Mouse (Mus musculus) forebrain, postnatal 0 days (tissue): ENCODE measurements around the gene Aldh16a1. TPM values are rescaled to one million over a fixed set of nuclear protein-coding genes. Genes with fewer than 3 reads are reported as not detected.
"Not testable (repeated sequence)": the region's sequence is repeated elsewhere in the genome, so short reads cannot be mapped to it uniquely, and the experiment has no call there.

Experiments used
- ATAC-seq: fragments of 200-750 bp; cut with Nextera tagmentation; 2 replicates; pipeline ENCODE4 v1.8.0; 2017; ENCODE audit warnings: mild to moderate bottlenecking, moderate library complexity
- DNase-seq: peaks from one replicate; pipeline ENCODE4 v3.0.0-alpha.2; 2015
- H3K27ac ChIP-seq: fragments of 300-500 bp; sonication (generic); 2 replicates; pipeline ENCODE4 v1.5.1; 2014; ENCODE audit warnings: low read depth, mild to moderate bottlenecking, antibody characterized with exemption, low read length, moderate library complexity, mixed read lengths
- H3K27me3 ChIP-seq: fragments of 300-500 bp; sonication (generic); 2 replicates; pipeline ENCODE4 v1.6.1; 2014; ENCODE audit warnings: mild to moderate bottlenecking, low read length, mixed read lengths; ENCODE audit not compliant: insufficient read depth
- H3K36me3 ChIP-seq: fragments of 300-500 bp; sonication (generic); 2 replicates; pipeline ENCODE4 v1.6.1; 2014; ENCODE audit warnings: mild to moderate bottlenecking, moderate library complexity; ENCODE audit not compliant: insufficient read depth
- H3K4me1 ChIP-seq: fragments of 300-500 bp; sonication (generic); 2 replicates; pipeline ENCODE4 v1.6.1; 2014; ENCODE audit warnings: antibody characterized with exemption; ENCODE audit not compliant: insufficient read depth
- H3K4me2 ChIP-seq: fragments of 300-500 bp; sonication (generic); 2 replicates; pipeline ENCODE4 v1.6.1; 2014; ENCODE audit warnings: low read depth, mild to moderate bottlenecking, moderate library complexity
- H3K4me3 ChIP-seq: fragments of 300-500 bp; sonication (generic); 2 replicates; pipeline ENCODE4 v1.5.1; 2014; ENCODE audit warnings: low read depth, low read length, mixed read lengths
- H3K9ac ChIP-seq: fragments of 300-500 bp; sonication (generic); 2 replicates; pipeline ENCODE4 v1.6.1; 2014; ENCODE audit warnings: mild to moderate bottlenecking
- H3K9me3 ChIP-seq: fragments of 300-500 bp; sonication (generic); 2 replicates; pipeline ENCODE4 v1.6.1; 2016; ENCODE audit warnings: low read length
- CTCF ChIP-seq: sonication (generic); IDR thresholded peaks from 2 replicates; pipeline ENCODE4 v1.5.1; 2016; ENCODE audit warnings: antibody characterized with exemption, control low read depth, low read depth
- WGBS: fragments of 180-500 bp; shearing (Covaris S2); extraction: QIAGEN DNeasy Blood & Tissue Kit; methylation state at CpG from one replicate; pipeline ENCODE4 v1.1.7; 2014; 5-methylcytosine and 5-hydroxymethylcytosine counted together
- polyA plus RNA-seq: library from polyadenylated mRNA; unstranded; fragments of >200 nt; fragmentation: Nextera tagmentation; extraction: Ambion mirVana; gene quantifications from 2 replicates; pipeline ENCODE4 v1.2.1, GENCODE M21; 2015
- total RNA-seq: library from RNA; depleted of rRNA; stranded (reverse); fragments of >200 nt; gene quantifications from 2 replicates; pipeline ENCODE4 v1.2.3, GENCODE M21; 2014

The Aldh16a1 gene
- total and polyA plus RNA-seq, 2 experiments from 2014 or later: 13.3 to 14.2 TPM

DNA sequence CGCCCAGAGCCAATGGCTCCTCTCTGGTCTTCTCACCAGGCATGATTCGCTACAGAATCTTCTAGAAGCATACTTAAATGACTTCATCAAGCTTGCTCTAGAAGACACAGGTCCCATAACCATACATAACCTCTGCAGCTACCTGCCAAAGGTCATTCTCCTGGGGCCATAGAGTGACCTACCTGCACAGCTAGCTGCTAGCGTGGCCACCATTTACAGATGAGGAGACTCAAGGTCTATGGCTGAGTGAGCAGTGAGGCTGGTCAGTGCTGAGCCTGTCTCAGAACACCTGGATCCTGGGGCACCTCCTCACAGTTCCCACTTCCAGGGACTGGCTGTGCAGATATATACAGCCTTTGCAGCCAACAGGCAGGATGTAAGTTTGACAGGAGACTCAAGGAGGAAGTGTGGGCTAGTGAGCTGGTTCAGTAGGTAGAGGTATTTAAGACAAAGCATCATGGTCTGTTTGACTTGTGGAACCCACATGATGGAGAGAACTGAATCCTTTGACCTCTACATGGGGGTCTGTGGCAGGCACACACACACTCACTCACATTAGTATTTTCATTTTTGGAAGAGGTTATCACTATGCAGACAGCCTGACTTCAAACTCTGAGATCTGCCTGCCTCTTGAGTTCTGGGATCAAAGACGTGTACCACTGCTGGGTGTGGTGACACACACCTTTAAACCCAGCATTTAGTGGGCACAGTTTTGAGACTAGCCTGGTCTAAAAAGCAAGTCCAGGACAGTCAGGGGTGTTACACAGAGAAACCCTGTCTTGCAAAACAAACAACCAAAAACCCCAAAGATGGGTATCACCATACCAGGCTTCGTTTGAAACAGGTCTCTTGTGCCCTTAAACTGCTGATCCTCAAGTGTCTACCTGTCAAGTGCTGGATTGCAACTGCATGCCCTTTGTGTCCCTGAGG is 34.3 kb downstream of the Aldh16a1 start:
- no peaks in the 10 kb centered on the region for H3K27me3 ChIP-seq
- H3K27ac ChIP-seq: no peak overlapping the region
- ATAC-seq (no peak), DNase-seq (no peak)
- no peaks in the 10 kb centered on the region for H3K9me3 ChIP-seq
- no peak overlapping the region for H3K4me2 ChIP-seq
- peaks cover 11% of the 10 kb centered on the region for H3K4me1 ChIP-seq
- peaks cover 53% of the 10 kb centered on the region for H3K36me3 ChIP-seq
- no peak overlapping the region for H3K4me3 ChIP-seq
- TF ChIP-seq CTCF: no peak
- no peak overlapping the region for H3K9ac ChIP-seq
- 78% methylated on average over 5 of the region's 5 CpGs for WGBS

DNA sequence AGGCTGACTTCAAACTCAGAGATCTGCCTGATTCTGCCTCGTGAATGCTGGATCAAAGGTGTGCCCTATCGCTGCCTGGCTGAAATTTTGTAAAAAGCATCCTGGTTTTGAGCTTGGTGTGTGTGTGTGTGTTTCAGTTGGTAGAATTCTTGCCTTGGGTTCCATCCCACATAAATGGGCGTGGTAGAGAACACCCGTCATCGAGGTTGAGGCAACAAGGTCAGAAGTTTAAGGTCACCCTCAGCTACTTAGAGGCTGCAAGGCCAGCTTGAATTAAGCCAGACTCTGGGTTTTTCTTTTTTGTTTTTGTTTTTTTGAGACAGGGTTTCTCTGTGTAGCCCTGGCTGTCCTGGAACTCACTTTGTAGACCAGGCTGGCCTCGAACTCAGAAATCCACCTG is 36.0 kb downstream of the Aldh16a1 start:
- H3K4me3 ChIP-seq: no peak overlapping the region
- H3K9me3 ChIP-seq: no peaks in the 10 kb centered on the region
- ATAC-seq (no peak), DNase-seq (no peak)
- no peak overlapping the region for H3K9ac ChIP-seq
- H3K4me2 ChIP-seq: no peak overlapping the region
- no peaks in the 10 kb centered on the region for H3K27me3 ChIP-seq
- H3K4me1 ChIP-seq: peaks cover 6% of the 10 kb centered on the region
- no peak overlapping the region for H3K27ac ChIP-seq
- 92% methylated on average over 6 of the region's 6 CpGs for WGBS
- no peak for TF ChIP-seq CTCF
- H3K36me3 ChIP-seq: peaks cover 50% of the 10 kb centered on the region

DNA sequence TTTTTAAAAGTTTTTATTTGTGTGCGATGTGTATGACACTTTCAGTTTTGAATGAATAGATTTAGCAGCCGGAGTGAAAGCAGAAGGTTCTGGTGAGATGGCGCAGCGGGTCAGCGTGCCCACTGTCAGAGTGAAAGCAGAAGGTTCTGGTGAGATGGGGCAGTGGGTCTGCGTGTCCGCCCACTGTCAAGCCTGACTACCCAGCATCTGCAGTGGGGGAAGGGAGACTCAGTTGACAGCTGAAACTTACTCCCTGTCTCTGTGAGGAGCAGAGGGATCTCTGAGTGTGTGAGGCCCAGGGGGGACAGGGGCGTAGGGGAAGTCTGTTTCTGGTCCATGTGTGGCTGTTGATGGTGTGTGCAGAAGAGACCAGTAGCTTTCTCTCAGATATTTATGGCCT is 36.8 kb downstream of the Aldh16a1 start:
- WGBS: 88% methylated on average over 8 of the region's 8 CpGs

DNA sequence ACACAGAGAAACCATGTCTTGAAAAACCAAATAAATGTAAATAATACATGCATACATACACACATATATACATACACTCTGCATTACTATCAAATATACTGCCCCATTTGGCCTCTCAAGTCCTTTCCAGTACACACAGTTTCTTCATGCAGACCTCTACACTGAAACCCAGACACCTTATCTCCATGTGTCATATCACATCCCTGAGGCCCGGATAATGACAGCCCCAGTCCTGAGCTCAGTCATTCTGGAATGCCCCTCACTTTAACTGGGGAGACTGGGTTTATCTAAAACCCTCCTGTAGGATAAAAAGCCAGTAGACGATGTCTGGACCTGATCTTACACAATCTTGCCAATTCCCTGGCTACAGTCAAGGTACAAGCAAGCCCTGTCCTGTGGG is 40.9 kb downstream of the Aldh16a1 start:
- no peaks in the 10 kb centered on the region for H3K9me3 ChIP-seq
- no peaks in the 10 kb centered on the region for H3K4me1 ChIP-seq
- H3K4me3 ChIP-seq: no peak overlapping the region
- no peaks in the 10 kb centered on the region for H3K27me3 ChIP-seq
- WGBS: 89% methylated on average over 2 of the region's 2 CpGs
- no peak overlapping the region for H3K9ac ChIP-seq
- DNase-seq (no peak), ATAC-seq (no peak)
- H3K27ac ChIP-seq: no peak overlapping the region
- H3K36me3 ChIP-seq: peaks cover 10% of the 10 kb centered on the region; the same call in 1 of the 2 replicates
- no peak overlapping the region for H3K4me2 ChIP-seq
- no peak for TF ChIP-seq CTCF

More for the DNA sequence above, 36.8 kb downstream of the Aldh16a1 start:
- Histone ChIP-seq H3K4me3 (no peak overlapping the region), H3K36me3 (peaks cover 47% of the 10 kb centered on the region), H3K4me1 (no peaks in the 10 kb centered on the region), H3K27me3 (no peaks in the 10 kb centered on the region), H3K27ac (no peak overlapping the region), H3K9ac (no peak overlapping the region), H3K9me3 (no peaks in the 10 kb centered on the region), H3K4me2 (no peak overlapping the region)
- DNase-seq (no peak), ATAC-seq (no peak)
- no peak for TF ChIP-seq CTCF

DNA sequence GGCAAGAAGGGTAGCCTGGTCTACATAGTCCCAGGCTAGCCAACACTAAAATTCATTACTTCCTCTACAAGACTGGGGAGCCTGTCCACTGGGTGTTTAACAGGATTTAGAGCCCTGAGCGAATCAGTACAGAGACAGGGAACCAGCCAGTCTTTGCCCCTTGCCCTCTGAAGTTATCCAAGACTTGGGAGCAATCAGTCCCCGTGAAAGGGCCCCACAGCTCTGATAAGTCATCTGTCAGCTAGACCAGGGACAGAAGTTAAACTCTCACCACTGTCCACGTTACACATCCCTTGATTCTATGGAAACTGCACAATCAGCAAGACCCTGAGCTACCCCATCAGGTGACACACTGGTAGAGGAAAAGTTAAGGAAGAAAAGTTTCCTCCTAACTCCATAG is 41.9 kb downstream of the Aldh16a1 start:
- no peak for TF ChIP-seq CTCF

DNA sequence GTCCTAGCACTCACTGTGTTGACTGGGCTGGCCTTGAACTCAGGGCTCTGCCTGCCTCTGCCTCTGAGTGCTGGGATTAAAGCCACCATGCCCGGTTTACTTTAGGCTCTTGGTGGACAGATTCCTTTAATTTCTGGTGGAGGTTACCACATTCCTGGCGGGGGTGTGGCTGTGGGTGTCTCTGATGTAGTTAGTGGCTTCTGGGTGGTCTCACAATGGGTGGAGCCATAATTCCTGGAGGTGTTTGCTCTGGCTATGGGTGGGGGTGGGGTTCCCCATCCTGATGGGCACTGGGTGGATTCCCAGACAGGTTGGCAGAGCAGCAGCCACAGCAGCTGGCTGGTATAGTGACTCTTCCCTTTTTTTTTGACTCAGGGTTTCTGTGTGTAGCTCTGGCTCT is 42.4 kb downstream of the Aldh16a1 start:
- H3K9me3 ChIP-seq: no peaks in the 10 kb centered on the region

More for the DNA sequence above, 41.9 kb downstream of the Aldh16a1 start:
- Histone ChIP-seq H3K4me3 (no peak overlapping the region), H3K27me3 (no peaks in the 10 kb centered on the region), H3K36me3 (peaks cover 1% of the 10 kb centered on the region; the same call in 1 of the 2 replicates), H3K4me2 (no peak overlapping the region), H3K4me1 (no peaks in the 10 kb centered on the region), H3K9ac (no peak overlapping the region), H3K27ac (no peak overlapping the region), H3K9me3 (no peaks in the 10 kb centered on the region)
- no peak for DNase-seq
- no peak for ATAC-seq
- 77% methylated on average over 3 of the region's 3 CpGs for WGBS

DNA sequence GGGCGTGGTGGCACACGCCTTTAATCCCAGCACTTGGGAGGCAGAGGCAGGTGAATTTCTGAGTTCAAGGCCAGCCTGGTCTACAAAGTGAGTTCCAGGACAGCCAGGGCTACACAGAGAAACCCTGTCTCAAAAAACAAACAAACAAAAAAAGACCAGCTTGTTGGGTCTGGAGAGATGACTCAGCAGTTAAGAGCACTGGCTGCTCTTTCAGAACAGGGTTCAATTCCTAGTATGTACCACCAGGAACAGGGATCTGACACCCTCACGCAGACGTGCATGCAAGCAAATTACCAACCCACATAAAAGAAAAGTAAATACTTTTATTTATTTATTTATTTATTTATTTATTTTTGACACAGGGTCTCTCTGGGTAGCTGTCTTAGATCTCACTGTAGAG is 44.3 kb downstream of the Aldh16a1 start:
- H3K4me2 ChIP-seq, DNase-seq, H3K4me1 ChIP-seq, H3K4me3 ChIP-seq, H3K9me3 ChIP-seq, H3K9ac ChIP-seq, ATAC-seq, H3K27me3 ChIP-seq, H3K27ac ChIP-seq, H3K36me3 ChIP-seq: not testable (repeated sequence)
- WGBS: 90% methylated on average over 4 of the region's 4 CpGs

More for the DNA sequence above, 42.4 kb downstream of the Aldh16a1 start:
- no peak for TF ChIP-seq CTCF
- no peak overlapping the region for H3K4me2 ChIP-seq
- H3K4me1 ChIP-seq: no peaks in the 10 kb centered on the region
- DNase-seq (no peak), ATAC-seq (no peak)
- H3K4me3 ChIP-seq: no peak overlapping the region
- H3K9ac ChIP-seq: no peak overlapping the region
- 61% methylated on average over 2 of the region's 2 CpGs for WGBS
- no peak overlapping the region for H3K27ac ChIP-seq
- H3K27me3 ChIP-seq: no peaks in the 10 kb centered on the region
- H3K36me3 ChIP-seq: no peaks in the 10 kb centered on the region
